Mouse (Mus musculus) intestine, embryonic 16.5 days (tissue): ENCODE data around the gene 4930590J08Rik. TPM values are rescaled to one million over a fixed set of nuclear protein-coding genes. Genes with fewer than 3 reads are reported as not detected.

Experiments used
- ATAC-seq: fragments of 200-750 bp; cut with Nextera tagmentation; 2 replicates; pipeline ENCODE4 v1.8.0; 2017; ENCODE audit warnings: moderate TSS enrichment, moderate library complexity
- H3K27ac ChIP-seq: fragments of 300-500 bp; sonication (generic); 2 replicates; pipeline ENCODE4 v1.5.1; 2014; ENCODE audit warnings: mild to moderate bottlenecking, low read length
- H3K27me3 ChIP-seq: fragments of 300-500 bp; sonication (generic); replicated peaks from 2 replicates; pipeline ENCODE4 v1.6.1; 2014; ENCODE audit warnings: low read length, control low read depth, mixed read lengths; ENCODE audit not compliant: control insufficient read depth, insufficient read depth
- H3K36me3 ChIP-seq: fragments of 300-500 bp; sonication (generic); 2 replicates; pipeline ENCODE4 v1.6.1; 2014; ENCODE audit warnings: low read length, control low read depth; ENCODE audit not compliant: control insufficient read depth, insufficient read depth
- H3K4me1 ChIP-seq: fragments of 300-500 bp; sonication (generic); 2 replicates; pipeline ENCODE4 v1.6.1; 2014; ENCODE audit warnings: low read length, control low read depth, mixed read lengths; ENCODE audit not compliant: control insufficient read depth, insufficient read depth
- H3K4me2 ChIP-seq: fragments of 300-500 bp; sonication (generic); 2 replicates; pipeline ENCODE4 v1.6.1; 2014; ENCODE audit warnings: low read depth, low read length, control low read depth
- H3K4me3 ChIP-seq: fragments of 300-500 bp; sonication (generic); 2 replicates; pipeline ENCODE4 v1.5.1; 2014; ENCODE audit warnings: mild to moderate bottlenecking, low read length
- H3K9ac ChIP-seq: fragments of 300-500 bp; sonication (generic); 2 replicates; pipeline ENCODE4 v1.6.1; 2014; ENCODE audit warnings: low read depth, low read length
- H3K9me3 ChIP-seq: fragments of 300-500 bp; sonication (generic); 2 replicates; pipeline ENCODE4 v1.6.1; 2016; ENCODE audit warnings: low read length, control low read depth; ENCODE audit not compliant: control insufficient read depth
- WGBS: fragments of 180-500 bp; shearing (Covaris S2); extraction: QIAGEN DNeasy Blood & Tissue Kit; methylation state at CpG from one replicate; pipeline ENCODE4 v1.1.7; 2014; 5-methylcytosine and 5-hydroxymethylcytosine counted together
- polyA plus RNA-seq: library from polyadenylated mRNA; unstranded; fragments of >200 nt; fragmentation: Nextera tagmentation; extraction: Ambion mirVana; gene quantifications from 2 replicates; pipeline ENCODE4 v1.2.1, GENCODE M21; 2015

The 4930590J08Rik gene
- polyA plus RNA-seq, 1 experiment from 2014 or later: 0.17 TPM

DNA sequence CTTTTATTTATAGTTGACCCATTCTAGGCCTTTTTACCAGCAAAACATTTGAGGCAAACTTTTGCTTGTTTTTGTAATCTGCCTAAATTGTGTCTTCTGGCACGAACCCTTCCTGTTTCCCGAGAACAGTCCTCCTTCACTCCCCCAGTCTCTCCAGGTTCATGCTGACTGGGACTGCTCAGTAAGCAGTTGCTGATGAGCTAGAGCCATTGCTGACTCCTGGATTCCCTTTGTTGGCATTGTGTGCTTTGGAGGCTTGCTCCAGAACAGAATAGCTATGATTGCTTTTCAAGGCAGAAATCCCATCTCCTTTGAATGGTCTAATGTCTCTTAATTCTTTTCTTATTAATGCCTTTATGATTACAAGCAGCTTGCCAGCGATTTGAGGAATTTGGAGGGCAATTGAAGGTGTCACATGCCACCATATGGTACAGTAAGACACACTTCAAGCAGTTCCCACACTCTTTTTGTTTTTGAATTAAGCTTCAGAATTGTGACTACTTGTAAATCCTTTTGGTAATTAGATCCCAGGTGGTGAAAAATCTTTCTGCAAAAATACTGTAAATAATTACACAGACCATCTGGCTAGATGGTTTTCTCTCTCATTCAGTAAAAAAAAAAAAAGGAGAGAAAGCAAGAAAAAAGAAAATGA, 13.2 kb upstream of the 4930590J08Rik start:
- H3K36me3 ChIP-seq: peaks cover 10% of the 10 kb centered on the region
- H3K4me2 ChIP-seq: no peak overlapping the region
- H3K27me3 ChIP-seq: no peaks in the 10 kb centered on the region
- H3K4me1 ChIP-seq: no peaks in the 10 kb centered on the region
- H3K27ac ChIP-seq: no peak overlapping the region
- H3K9ac ChIP-seq: no peak overlapping the region
- ATAC-seq: no peak
- no peak overlapping the region for H3K4me3 ChIP-seq
- WGBS: 66% methylated on average over 3 of the region's 3 CpGs
- no peaks in the 10 kb centered on the region for H3K9me3 ChIP-seq

DNA sequence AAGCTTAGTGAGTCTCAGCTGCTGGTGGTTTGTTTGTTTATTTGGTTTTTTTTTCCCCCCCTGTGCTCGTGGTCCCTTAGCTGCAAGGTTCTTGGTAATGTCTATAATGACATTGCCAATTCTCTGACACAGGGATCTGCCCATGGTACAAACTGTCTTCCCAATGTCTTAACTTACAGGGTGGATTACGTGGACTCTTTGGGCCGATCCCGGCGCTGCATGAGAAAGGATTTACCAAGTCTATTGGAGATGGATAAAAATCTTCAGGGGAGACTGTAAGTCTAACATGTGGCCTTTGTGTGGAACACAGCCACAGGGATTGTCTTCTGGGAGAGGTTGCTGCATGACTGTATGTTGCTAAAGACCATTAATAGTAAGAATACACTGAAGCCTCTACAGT, 12.0 kb upstream of the 4930590J08Rik start:
- no peak overlapping the region for H3K9ac ChIP-seq
- H3K4me1 ChIP-seq: no peaks in the 10 kb centered on the region
- H3K27me3 ChIP-seq: no peaks in the 10 kb centered on the region
- H3K9me3 ChIP-seq: no peaks in the 10 kb centered on the region
- 88% methylated on average over 5 of the region's 5 CpGs for WGBS
- no peak overlapping the region for H3K4me2 ChIP-seq
- H3K4me3 ChIP-seq: no peak overlapping the region
- H3K36me3 ChIP-seq: peaks cover 15% of the 10 kb centered on the region
- ATAC-seq: no peak
- H3K27ac ChIP-seq: no peak overlapping the region

DNA sequence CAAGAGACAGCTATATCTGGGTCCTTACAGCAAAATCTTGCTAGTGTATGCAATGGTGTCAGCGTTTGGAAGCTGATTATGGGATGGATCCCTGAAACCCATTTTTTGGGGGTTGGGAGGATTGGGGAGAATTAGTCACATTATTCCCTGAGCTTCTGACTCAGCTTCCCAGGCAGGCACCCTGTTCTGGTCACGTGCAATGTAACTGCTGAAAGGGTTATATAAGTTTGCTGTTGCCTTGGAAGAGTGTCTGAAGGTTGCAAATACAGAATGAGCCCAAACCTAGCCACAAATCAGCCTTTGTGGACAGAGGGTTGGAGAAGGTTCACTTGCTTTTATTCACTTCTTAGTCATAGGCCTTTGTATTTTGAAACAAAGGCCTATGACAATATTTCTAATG, 10.8 kb upstream of the 4930590J08Rik start:
- no peaks in the 10 kb centered on the region for H3K9me3 ChIP-seq
- ATAC-seq: no peak
- H3K27ac ChIP-seq: no peak overlapping the region
- no peaks in the 10 kb centered on the region for H3K4me1 ChIP-seq
- no peak overlapping the region for H3K9ac ChIP-seq
- 92% methylated on average over 2 of the region's 2 CpGs for WGBS
- no peak overlapping the region for H3K4me2 ChIP-seq
- H3K36me3 ChIP-seq: peaks cover 13% of the 10 kb centered on the region
- H3K27me3 ChIP-seq: no peaks in the 10 kb centered on the region
- H3K4me3 ChIP-seq: no peak overlapping the region

DNA sequence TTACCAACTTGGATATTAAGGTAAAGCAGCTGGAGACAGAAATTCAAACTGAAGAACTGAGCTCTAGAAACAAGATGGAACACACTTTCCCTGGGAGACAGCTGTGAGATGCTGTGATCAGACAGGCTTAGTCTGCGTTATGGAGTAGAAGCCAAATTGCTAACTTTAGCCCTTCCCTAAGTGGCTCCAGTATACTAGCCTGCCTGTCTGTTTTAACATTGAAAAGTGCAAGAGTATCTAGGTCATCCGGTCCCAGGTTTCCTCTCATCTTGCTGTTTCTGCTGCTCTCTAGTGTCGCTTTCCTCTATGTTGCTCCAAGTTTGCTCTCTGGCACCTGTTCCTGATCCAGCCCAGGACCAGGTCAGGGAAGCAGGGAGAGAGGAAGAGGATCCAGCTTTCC, 5.8 kb upstream of the 4930590J08Rik start:
- no peak overlapping the region for H3K4me2 ChIP-seq
- WGBS: 86% methylated on average over 3 of the region's 3 CpGs
- H3K36me3 ChIP-seq: peaks cover 22% of the 10 kb centered on the region
- no peak overlapping the region for H3K27ac ChIP-seq
- no peaks in the 10 kb centered on the region for H3K9me3 ChIP-seq
- no peaks in the 10 kb centered on the region for H3K4me1 ChIP-seq
- no peaks in the 10 kb centered on the region for H3K27me3 ChIP-seq
- no peak for ATAC-seq
- no peak overlapping the region for H3K4me3 ChIP-seq
- no peak overlapping the region for H3K9ac ChIP-seq

DNA sequence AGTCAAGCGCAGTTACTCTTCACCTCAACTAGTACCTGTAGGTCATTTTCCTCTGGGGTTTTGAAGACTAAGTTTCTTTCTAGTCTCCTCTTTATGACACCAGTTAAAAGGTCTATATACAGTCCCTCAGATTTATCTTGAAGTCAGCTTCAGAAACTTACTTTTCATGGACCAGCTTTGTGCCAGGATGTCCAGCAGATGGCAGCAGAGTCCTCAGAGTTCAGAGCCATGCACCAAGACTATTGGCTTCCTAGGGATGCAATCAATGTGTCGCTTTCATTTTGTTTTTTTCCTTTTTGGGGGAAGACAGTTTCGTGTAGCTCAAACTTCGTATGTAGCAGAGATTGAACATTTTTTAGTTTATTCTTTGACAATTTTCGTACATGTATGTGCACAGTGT, 1.1 kb upstream of the 4930590J08Rik start:
- Histone ChIP-seq H3K9me3 (no peaks in the 10 kb centered on the region), H3K36me3 (peaks cover 12% of the 10 kb centered on the region), H3K4me1 (no peaks in the 10 kb centered on the region), H3K27me3 (no peaks in the 10 kb centered on the region), H3K4me2 (no peak overlapping the region), H3K4me3 (no peak overlapping the region), H3K9ac (no peak overlapping the region), H3K27ac (no peak overlapping the region)
- WGBS: 31% methylated on average over 5 of the region's 5 CpGs
- no peak for ATAC-seq

DNA sequence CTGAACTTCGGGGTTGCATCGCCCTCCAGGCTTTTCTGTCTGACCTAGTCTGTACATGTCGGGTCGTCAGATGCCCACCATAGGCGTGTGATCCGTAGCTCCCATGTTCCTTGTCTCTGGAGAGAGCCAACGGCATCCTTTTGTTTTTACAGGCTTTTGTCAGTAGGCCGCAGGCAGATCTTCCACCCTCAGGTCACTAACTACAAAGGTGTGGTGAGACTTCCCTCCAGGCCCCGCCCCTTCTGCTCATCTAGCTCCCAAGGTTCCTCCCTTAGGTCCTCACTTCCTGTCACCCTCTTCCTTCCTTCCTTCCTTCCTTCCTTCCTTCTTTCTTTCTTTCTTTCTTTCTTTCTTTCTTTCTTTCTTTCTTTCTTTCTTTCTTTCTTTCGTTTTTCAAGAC, 11.4 kb downstream of the 4930590J08Rik start:
- Histone ChIP-seq H3K4me2 (no peak overlapping the region), H3K9ac (no peak overlapping the region), H3K36me3 (no peaks in the 10 kb centered on the region), H3K27ac (no peak overlapping the region), H3K27me3 (no peaks in the 10 kb centered on the region), H3K4me3 (no peak overlapping the region), H3K4me1 (no peaks in the 10 kb centered on the region), H3K9me3 (no peaks in the 10 kb centered on the region)
- whole genome bisulfite sequencing: 90% methylated on average over 10 of the region's 10 CpGs
- ATAC-seq: no peak

DNA sequence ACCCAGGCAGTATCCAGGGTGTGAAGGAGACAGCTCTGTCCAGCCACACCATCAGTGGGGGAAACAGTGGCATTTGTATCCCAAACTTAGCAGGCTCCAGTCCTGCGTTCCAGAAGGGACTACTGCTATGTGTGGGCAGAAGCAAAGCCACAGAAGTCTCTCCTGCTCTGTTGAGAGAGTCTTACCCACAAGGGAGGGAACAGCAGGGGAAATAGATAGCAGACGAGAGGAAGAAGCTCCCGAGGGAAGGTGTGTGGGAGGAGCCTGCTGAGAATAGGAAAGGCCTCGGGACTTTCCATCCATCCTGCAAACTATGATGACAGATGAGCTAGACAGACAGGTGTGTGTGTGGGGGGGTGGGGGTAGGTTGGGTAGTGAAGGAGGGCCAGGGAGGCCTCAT, 14.7 kb downstream of the 4930590J08Rik start:
- Histone ChIP-seq H3K36me3 (no peaks in the 10 kb centered on the region), H3K9ac (no peak overlapping the region), H3K4me2 (no peak overlapping the region), H3K27me3 (no peaks in the 10 kb centered on the region), H3K4me3 (no peak overlapping the region), H3K27ac (no peak overlapping the region), H3K9me3 (no peaks in the 10 kb centered on the region), H3K4me1 (no peaks in the 10 kb centered on the region)
- 41% methylated on average over 4 of the region's 4 CpGs for WGBS
- ATAC-seq: no peak

DNA sequence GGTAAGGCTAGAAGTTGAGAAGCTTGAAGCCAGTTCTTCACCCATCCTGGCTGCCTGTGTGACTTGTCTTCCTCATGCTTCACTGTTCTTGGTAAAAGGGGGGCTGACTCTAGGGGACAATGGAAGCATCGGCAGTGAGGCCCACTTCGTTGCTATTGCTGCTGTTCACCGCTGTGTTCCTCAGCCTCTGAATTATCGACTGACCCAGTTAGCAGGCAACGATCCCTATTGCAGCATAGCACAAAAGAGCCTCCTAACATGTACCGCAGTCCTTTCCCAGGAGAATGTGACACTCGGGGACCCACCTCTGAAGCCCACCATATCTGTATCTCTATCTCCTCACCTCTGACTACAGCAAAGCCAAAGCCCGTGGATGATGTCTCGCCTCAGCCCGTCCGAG, 15.1 kb downstream of the 4930590J08Rik start:
- Histone ChIP-seq H3K27ac (no peak overlapping the region), H3K4me3 (no peak overlapping the region), H3K9me3 (no peaks in the 10 kb centered on the region), H3K4me1 (no peaks in the 10 kb centered on the region), H3K27me3 (no peaks in the 10 kb centered on the region), H3K36me3 (no peaks in the 10 kb centered on the region), H3K4me2 (no peak overlapping the region), H3K9ac (no peak overlapping the region)
- ATAC-seq: no peak
- WGBS: 88% methylated on average over 11 of the region's 11 CpGs

DNA sequence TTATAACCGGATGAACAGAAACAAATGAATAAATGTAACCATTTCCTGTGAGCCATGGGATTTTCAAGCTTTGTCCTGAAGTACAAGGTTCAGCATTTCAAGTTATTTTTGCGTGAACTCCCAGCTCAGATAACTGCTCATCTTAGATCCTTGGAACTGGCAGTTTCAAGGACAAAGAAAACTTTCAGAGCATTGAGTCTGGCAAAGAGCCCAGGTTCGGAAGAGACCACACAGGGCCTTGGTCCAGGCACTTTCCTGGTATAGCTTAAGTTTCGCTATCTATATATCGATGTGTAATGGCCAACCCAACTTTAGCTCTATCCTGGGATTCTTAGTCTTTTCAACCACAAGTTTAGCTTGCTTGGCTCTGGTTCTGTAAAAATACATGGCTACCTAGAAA, 28.6 kb downstream of the 4930590J08Rik start:
- Histone ChIP-seq H3K9ac (no peak overlapping the region), H3K9me3 (no peaks in the 10 kb centered on the region), H3K36me3 (no peaks in the 10 kb centered on the region), H3K4me2 (no peak overlapping the region), H3K27ac (no peak overlapping the region), H3K4me1 (no peaks in the 10 kb centered on the region), H3K4me3 (no peak overlapping the region), H3K27me3 (no peaks in the 10 kb centered on the region)
- ATAC-seq: no peak
- 54% methylated on average over 5 of the region's 5 CpGs for WGBS

DNA sequence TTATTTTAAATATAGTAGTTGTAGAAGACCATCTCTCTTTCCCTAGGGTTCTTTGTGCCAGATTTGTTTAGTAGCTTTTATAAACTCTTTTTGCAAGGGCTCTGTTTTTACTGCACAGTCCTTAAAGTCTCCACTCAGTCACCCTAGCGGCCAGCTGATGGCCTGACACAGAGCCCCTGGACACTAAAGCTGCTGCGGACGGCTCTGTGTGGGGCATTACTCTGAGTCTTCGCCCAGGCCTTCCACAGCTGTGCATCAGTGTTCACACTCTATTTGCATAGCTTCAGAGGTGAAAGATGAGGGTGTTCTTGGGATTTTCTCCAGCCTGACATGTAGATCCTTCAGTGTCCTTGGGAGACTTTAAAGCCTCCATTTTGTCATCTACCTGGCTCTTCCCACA, 35.9 kb downstream of the 4930590J08Rik start:
- H3K4me3 ChIP-seq: no peak overlapping the region
- H3K4me1 ChIP-seq: no peaks in the 10 kb centered on the region
- H3K9me3 ChIP-seq: no peaks in the 10 kb centered on the region
- no peaks in the 10 kb centered on the region for H3K36me3 ChIP-seq
- no peak overlapping the region for H3K27ac ChIP-seq
- H3K4me2 ChIP-seq: no peak overlapping the region
- no peaks in the 10 kb centered on the region for H3K27me3 ChIP-seq
- 59% methylated on average over 4 of the region's 4 CpGs for WGBS
- ATAC-seq: no peak
- H3K9ac ChIP-seq: no peak overlapping the region
